Mouse (Mus musculus) spleen, adult 2 months (tissue): Measurements from ENCODE around the gene Asic2.

Source experiments
- CTCF ChIP-seq: fragments of 200-500 bp; IDR thresholded peaks from 2 replicates; pipeline ENCODE4 v1.5.1; 2011; ENCODE audit warnings: mild to moderate bottlenecking, inconsistent platforms; ENCODE audit not compliant: insufficient read depth, insufficient read length, insufficient replicate concordance; ENCODE audit errors: extremely low read depth
- POLR2A ChIP-seq: fragments of 200-500 bp; IDR thresholded peaks from 2 replicates; pipeline ENCODE4 v1.6.1; 2011; ENCODE audit warnings: low read depth, low read length, inconsistent platforms

DNA sequence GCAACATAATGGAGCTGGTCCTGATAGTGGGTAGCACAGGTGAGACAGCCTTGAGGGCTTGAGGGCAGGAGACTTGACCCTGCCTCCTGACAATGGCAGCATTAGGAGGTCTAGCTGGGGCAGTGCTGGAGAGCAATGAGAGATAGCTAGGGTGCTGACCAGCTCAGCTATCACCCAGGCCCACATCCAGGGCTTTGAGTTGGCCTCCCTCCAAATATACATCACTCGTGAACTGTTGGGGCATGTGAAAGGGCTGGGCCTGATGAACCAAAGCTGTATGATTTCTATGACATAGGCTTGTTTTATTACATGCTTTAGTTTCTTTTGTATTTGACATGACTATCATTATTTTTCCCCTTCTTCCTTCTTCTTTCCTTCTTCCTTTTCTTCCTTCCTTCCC, 176.7 kb downstream of the Asic2 start:
- no peak for TF ChIP-seq POLR2A
- TF ChIP-seq CTCF = no peak
